7 mouse cellular contexts compared by ENCODE assay signal in the genomic region with DNA sequence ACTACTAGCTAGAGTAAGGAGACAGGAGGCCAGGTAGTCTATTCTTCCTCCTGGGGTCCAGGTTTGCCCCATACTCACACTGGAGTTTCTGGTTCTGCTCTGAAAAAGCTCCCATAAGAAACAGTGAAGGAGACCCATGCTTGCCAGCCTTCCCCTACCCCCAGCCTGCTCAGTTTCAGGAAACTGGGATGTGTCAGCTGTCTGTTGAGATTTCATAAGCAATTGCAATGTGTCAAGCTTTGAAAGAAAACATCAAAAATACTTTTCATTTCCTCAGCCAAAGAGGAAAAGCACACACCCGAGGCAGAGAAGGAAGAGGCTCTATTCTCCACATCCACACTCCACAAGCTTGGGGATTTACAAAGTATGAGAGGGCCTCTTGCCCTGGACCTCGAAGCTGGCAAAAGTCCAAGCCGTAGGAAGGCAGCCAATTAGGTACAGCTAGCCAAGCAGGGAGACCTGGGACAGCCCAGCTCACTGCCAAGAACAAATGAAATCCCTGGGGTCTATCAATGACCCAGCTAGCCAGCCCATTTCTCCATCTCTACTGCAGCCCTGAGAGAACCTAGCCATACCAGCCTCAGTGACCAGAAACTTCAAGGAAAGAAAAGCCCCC. TPM values are rescaled to one million over a fixed set of nuclear protein-coding genes. Genes with fewer than 3 reads are reported as not detected.
A peak's percentile ranks its signal among the peaks of the same experiment; 100 is the strongest.
DNase-seq lines count a peak whose midpoint lies in the region; ATAC-seq and TF ChIP-seq lines count a peak whose summit lies in the region.

No protein-coding gene starts in this region.

- TF ChIP-seq POLR2A in limb, embryonic 14.5 days (IDR thresholded peaks at IDR 0.05; ENCODE audit: borderline replicate concordance, extremely low read depth, insufficient read depth, insufficient read length), result no peak

- peak; percentile 45 for DNase-seq in liver
- DNase-seq in limb, embryonic 14.5 days (ENCODE audit: low spot score), result peak; percentile 33
- DNase-seq in spleen, postnatal 36 days (ENCODE audit: low spot score in 2 of 2), result no peak

- H3K27me3 ChIP-seq in liver, embryonic 12.5 days (replicated peaks), result peaks cover 4% of the 10 kb centered on the region; the same call in 1 of the 2 replicates
- no peaks in the 10 kb centered on the region; the same call in 1 of the 2 replicates for H3K27me3 ChIP-seq in embryonic facial prominence, embryonic 15.5 days
- H3K27me3 ChIP-seq in heart, embryonic 15.5 days, result peaks cover 11% of the 10 kb centered on the region; the same call in 1 of the 2 replicates
- no peaks in the 10 kb centered on the region for H3K27me3 ChIP-seq in limb, embryonic 14.5 days (ENCODE audit: control insufficient read depth, insufficient read depth, low read length)

- 38% methylated on average over 3 of the region's 3 CpGs for WGBS in liver, embryonic 12.5 days (ENCODE audit: insufficient replicate concordance)
- 25% methylated on average over 3 of the region's 3 CpGs for WGBS in embryonic facial prominence, embryonic 15.5 days
- WGBS in heart, embryonic 15.5 days, result 11% methylated on average over 3 of the region's 3 CpGs
- WGBS in limb, embryonic 14.5 days, result 19% methylated on average over 3 of the region's 3 CpGs

- no peak overlapping the region for H3K27ac ChIP-seq in liver, embryonic 12.5 days
- no peak overlapping the region for H3K27ac ChIP-seq in embryonic facial prominence, embryonic 15.5 days (replicated peaks)
- peak overlapping the region; percentile 31; the same call in 1 of the 2 replicates for H3K27ac ChIP-seq in heart, embryonic 15.5 days
- H3K27ac ChIP-seq in limb, embryonic 14.5 days (replicated peaks; ENCODE audit: low read depth, low read length), result no peak overlapping the region; the same call in 1 of the 2 replicates

- no peak for ATAC-seq in liver, embryonic 12.5 days
- peak; percentile 69 for ATAC-seq in embryonic facial prominence, embryonic 15.5 days (ENCODE audit: insufficient number of reproducible peaks, low FRiP score, low TSS enrichment, low read depth)
- peak; percentile 64; the same call in 1 of the 2 replicates for ATAC-seq in heart, embryonic 15.5 days (replicated peaks; ENCODE audit: insufficient number of reproducible peaks, insufficient read depth, low FRiP score, low read depth)
- no peak; the same call in 1 of the 2 replicates for ATAC-seq in limb, embryonic 14.5 days (ENCODE audit: low FRiP score, low read depth)
- ATAC-seq in monocyte, adult 5-6 weeks (replicated peaks; ENCODE audit: insufficient number of reproducible peaks, low FRiP score, low TSS enrichment, poor library complexity, severe bottlenecking), result no peak

- no peak overlapping the region for H3K4me3 ChIP-seq in liver, embryonic 12.5 days
- no peak overlapping the region for H3K4me3 ChIP-seq in embryonic facial prominence, embryonic 15.5 days (replicated peaks)
- H3K4me3 ChIP-seq in heart, embryonic 15.5 days, result no peak overlapping the region
- no peak overlapping the region for H3K4me3 ChIP-seq in limb, embryonic 14.5 days (replicated peaks; ENCODE audit: low read length)

- H3K4me2 ChIP-seq in liver, embryonic 12.5 days, result no peak overlapping the region
- H3K4me2 ChIP-seq in embryonic facial prominence, embryonic 15.5 days (replicated peaks), result no peak overlapping the region
- no peak overlapping the region for H3K4me2 ChIP-seq in heart, embryonic 15.5 days
- no peak overlapping the region for H3K4me2 ChIP-seq in limb, embryonic 14.5 days (replicated peaks; ENCODE audit: low read depth, low read length, severe bottlenecking)

- H3K4me1 ChIP-seq in liver, embryonic 12.5 days, result no peaks in the 10 kb centered on the region
- H3K4me1 ChIP-seq in embryonic facial prominence, embryonic 15.5 days, result peaks cover 9% of the 10 kb centered on the region
- H3K4me1 ChIP-seq in heart, embryonic 15.5 days (replicated peaks), result peaks cover 14% of the 10 kb centered on the region
- peaks cover 15% of the 10 kb centered on the region for H3K4me1 ChIP-seq in limb, embryonic 14.5 days (ENCODE audit: control insufficient read depth, insufficient read depth, low read length)

- no peaks in the 10 kb centered on the region for H3K9me3 ChIP-seq in liver, embryonic 12.5 days (replicated peaks)
- H3K9me3 ChIP-seq in embryonic facial prominence, embryonic 15.5 days (replicated peaks), result no peaks in the 10 kb centered on the region
- H3K9me3 ChIP-seq in heart, embryonic 15.5 days (replicated peaks), result no peaks in the 10 kb centered on the region
- no peaks in the 10 kb centered on the region for H3K9me3 ChIP-seq in limb, embryonic 14.5 days (ENCODE audit: control insufficient read depth, low read length)

- no peak overlapping the region for H3K9ac ChIP-seq in liver, embryonic 12.5 days
- H3K9ac ChIP-seq in embryonic facial prominence, embryonic 15.5 days, result no peak overlapping the region
- H3K9ac ChIP-seq in heart, embryonic 15.5 days, result no peak overlapping the region
- H3K9ac ChIP-seq in limb, embryonic 14.5 days (ENCODE audit: low read depth, low read length, severe bottlenecking), result 0 out of 2 replicates have a peak overlapping the region, but pooled peaks have one; percentile 4

- H3K36me3 ChIP-seq in liver, embryonic 12.5 days, result no peaks in the 10 kb centered on the region
- H3K36me3 ChIP-seq in embryonic facial prominence, embryonic 15.5 days, result no peaks in the 10 kb centered on the region
- no peaks in the 10 kb centered on the region for H3K36me3 ChIP-seq in heart, embryonic 15.5 days
- H3K36me3 ChIP-seq in limb, embryonic 14.5 days (ENCODE audit: control insufficient read depth, insufficient read depth, low read length), result no peaks in the 10 kb centered on the region

RNA-seq across cellular contexts. Expression of gene Mrgbp, which starts 12.0 kb away (rescaled TPM):
- 15.2 and 15.6 TPM in 2 replicates for polyA plus RNA-seq in liver, embryonic 12.5 days (2016; fragmentation: Nextera tagmentation; extraction: Ambion mirVana)
- polyA plus RNA-seq in embryonic facial prominence, embryonic 15.5 days (2015; fragmentation: Nextera tagmentation; extraction: Ambion mirVana), result 28.5 and 29.6 TPM in 2 replicates
- polyA plus RNA-seq in heart, embryonic 15.5 days (2015; fragmentation: Nextera tagmentation; extraction: Ambion mirVana), result 22.3 and 24.3 TPM in 2 replicates
- polyA plus RNA-seq in limb, embryonic 14.5 days (2012; rRNA removed), result 46.6 and 52.2 TPM in 2 replicates
- polyA plus RNA-seq in limb, embryonic 14.5 days (2014; fragmentation: Nextera tagmentation; extraction: Ambion mirVana), result 30.5 and 31.9 TPM in 2 replicates
- total RNA-seq in monocyte, adult 5-6 weeks (2017), result 32.7 to 52.2 TPM (median 40.0 TPM) in 3 replicates

RNA-seq across cellular contexts. Expression of gene Ogfr, which starts 19.9 kb away (rescaled TPM):
- 31.6 and 32.5 TPM in 2 replicates for polyA plus RNA-seq in liver, embryonic 12.5 days (2016; fragmentation: Nextera tagmentation; extraction: Ambion mirVana)
- polyA plus RNA-seq in embryonic facial prominence, embryonic 15.5 days (2015; fragmentation: Nextera tagmentation; extraction: Ambion mirVana), result 62.1 and 62.9 TPM in 2 replicates
- 42.6 and 51.1 TPM in 2 replicates for polyA plus RNA-seq in heart, embryonic 15.5 days (2015; fragmentation: Nextera tagmentation; extraction: Ambion mirVana)
- polyA plus RNA-seq in limb, embryonic 14.5 days (2012; rRNA removed), result 67.5 and 78.6 TPM in 2 replicates
- polyA plus RNA-seq in limb, embryonic 14.5 days (2014; fragmentation: Nextera tagmentation; extraction: Ambion mirVana), result 71.4 and 84.5 TPM in 2 replicates
- total RNA-seq in monocyte, adult 5-6 weeks (2017), result 79.4 to 106 TPM (median 80.2 TPM) in 3 replicates

RNA-seq across cellular contexts. Expression of gene Col9a3, which starts 28.5 kb away (rescaled TPM):
- polyA plus RNA-seq in liver, embryonic 12.5 days (2016; fragmentation: Nextera tagmentation; extraction: Ambion mirVana), result 2.4 and 2.9 TPM in 2 replicates
- 137 and 216 TPM in 2 replicates for polyA plus RNA-seq in embryonic facial prominence, embryonic 15.5 days (2015; fragmentation: Nextera tagmentation; extraction: Ambion mirVana)
- polyA plus RNA-seq in heart, embryonic 15.5 days (2015; fragmentation: Nextera tagmentation; extraction: Ambion mirVana), result 12.7 and 30.0 TPM in 2 replicates
- polyA plus RNA-seq in limb, embryonic 14.5 days (2012; rRNA removed), result 612 and 663 TPM in 2 replicates
- polyA plus RNA-seq in limb, embryonic 14.5 days (2014; fragmentation: Nextera tagmentation; extraction: Ambion mirVana), result 334 and 360 TPM in 2 replicates
- 0.95 to 4.8 TPM (median 2.3 TPM) in 3 replicates for total RNA-seq in monocyte, adult 5-6 weeks (2017)

Comparison
In these comparisons a context has a peak if more than half of its experiments do, and no peak if none do; other contexts are left out.
1. DNase-seq: peak in liver (single experiment) and limb, embryonic 14.5 days (single experiment); none in spleen, postnatal 36 days (0 of 2).
2. ATAC-seq: peak in embryonic facial prominence, embryonic 15.5 days (single experiment) and heart, embryonic 15.5 days (single experiment); none in liver, embryonic 12.5 days (single experiment), limb, embryonic 14.5 days (single experiment) and monocyte, adult 5-6 weeks (single experiment).